Mouse (Mus musculus) neural tube, embryonic 13.5 days (tissue): ENCODE results near the gene Gas2l3. TPM values are rescaled to one million over a fixed set of nuclear protein-coding genes. Genes with fewer than 3 reads are reported as not detected.

Source experiments
- ATAC-seq: fragments of 200-750 bp; cut with Nextera tagmentation; 2 replicates; pipeline ENCODE4 v1.8.0; 2017; ENCODE audit warnings: low read depth, mild to moderate bottlenecking, moderate TSS enrichment, moderate library complexity
- H3K27ac ChIP-seq: fragments of 300-500 bp; sonication (generic); replicated peaks from 2 replicates; pipeline ENCODE4 v1.5.1; 2015; ENCODE audit warnings: moderate library complexity, mild to moderate bottlenecking, inconsistent platforms
- H3K27me3 ChIP-seq: fragments of 300-500 bp; sonication (generic); 2 replicates; pipeline ENCODE4 v1.6.1; 2015; ENCODE audit warnings: mild to moderate bottlenecking, inconsistent platforms
- H3K36me3 ChIP-seq: fragments of 300-500 bp; sonication (generic); 2 replicates; pipeline ENCODE4 v1.6.1; 2015; ENCODE audit warnings: mild to moderate bottlenecking, inconsistent platforms
- H3K4me1 ChIP-seq: fragments of 300-500 bp; sonication (generic); replicated peaks from 2 replicates; pipeline ENCODE4 v1.6.1; 2015; ENCODE audit warnings: inconsistent platforms
- H3K4me2 ChIP-seq: fragments of 300-500 bp; sonication (generic); 2 replicates; pipeline ENCODE4 v1.6.1; 2015; ENCODE audit warnings: inconsistent platforms, mild to moderate bottlenecking, moderate library complexity
- H3K4me3 ChIP-seq: fragments of 300-500 bp; sonication (generic); 2 replicates; pipeline ENCODE4 v1.5.1; 2015; ENCODE audit warnings: mild to moderate bottlenecking, inconsistent platforms
- H3K9ac ChIP-seq: fragments of 300-500 bp; sonication (generic); 2 replicates; pipeline ENCODE4 v1.6.1; 2015; ENCODE audit warnings: moderate library complexity, mild to moderate bottlenecking, inconsistent platforms
- H3K9me3 ChIP-seq: fragments of 300-500 bp; sonication (generic); 2 replicates; pipeline ENCODE4 v1.6.1; 2016; ENCODE audit warnings: inconsistent platforms
- WGBS: fragments of 180-500 bp; shearing (Covaris S2); methylation state at CpG from one replicate; pipeline ENCODE4 v1.1.7; 2015; 5-methylcytosine and 5-hydroxymethylcytosine counted together
- polyA plus RNA-seq: library from polyadenylated mRNA; unstranded; fragments of >200 nt; fragmentation: Nextera tagmentation; extraction: Ambion mirVana; gene quantifications from 2 replicates; pipeline ENCODE4 v1.2.1, GENCODE M21; 2015

The Gas2l3 gene
- polyA plus RNA-seq, 1 experiment from 2014 or later: 5.8 TPM

DNA sequence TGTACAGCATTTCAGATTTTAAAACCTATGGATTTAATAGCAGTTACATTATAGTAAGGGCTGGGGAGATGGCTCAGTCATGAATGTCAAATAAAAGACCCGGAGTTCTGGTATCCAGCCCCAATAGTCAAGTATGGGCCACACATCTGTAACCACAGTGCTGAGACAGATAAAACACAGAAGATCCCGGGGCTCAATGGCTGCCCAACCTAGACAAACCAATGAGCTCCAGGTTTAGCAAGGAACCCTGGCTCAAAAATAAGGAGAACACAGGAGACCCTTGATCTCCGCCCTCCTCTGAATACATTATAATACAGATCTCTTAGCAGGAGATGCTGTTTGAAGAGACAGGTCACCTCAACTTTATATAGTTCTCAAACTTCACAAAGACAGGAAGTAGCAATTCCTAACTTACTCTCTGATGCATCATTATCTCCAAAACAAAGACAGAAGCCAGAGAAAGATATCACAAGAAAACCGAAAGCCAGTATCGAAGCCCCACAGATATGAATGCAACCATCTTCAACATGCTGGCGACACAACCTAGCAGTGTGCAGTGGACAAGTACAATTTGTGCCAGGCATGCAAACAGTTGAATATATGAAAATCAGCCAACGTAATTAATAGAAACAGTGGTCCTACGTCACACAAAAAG is 21.1 kb downstream of the Gas2l3 start:
- ATAC-seq: no peak
- H3K27ac ChIP-seq: no peak overlapping the region
- no peak overlapping the region for H3K4me3 ChIP-seq
- no peaks in the 10 kb centered on the region for H3K27me3 ChIP-seq
- H3K9ac ChIP-seq: no peak overlapping the region
- H3K4me2 ChIP-seq: no peak overlapping the region
- H3K4me1 ChIP-seq: no peaks in the 10 kb centered on the region
- 0 out of 2 replicates have a peak, but pooled peaks cover 4% of the 10 kb centered on the region for H3K36me3 ChIP-seq
- 92% methylated on average over 8 of the region's 8 CpGs for WGBS
- no peaks in the 10 kb centered on the region for H3K9me3 ChIP-seq

DNA sequence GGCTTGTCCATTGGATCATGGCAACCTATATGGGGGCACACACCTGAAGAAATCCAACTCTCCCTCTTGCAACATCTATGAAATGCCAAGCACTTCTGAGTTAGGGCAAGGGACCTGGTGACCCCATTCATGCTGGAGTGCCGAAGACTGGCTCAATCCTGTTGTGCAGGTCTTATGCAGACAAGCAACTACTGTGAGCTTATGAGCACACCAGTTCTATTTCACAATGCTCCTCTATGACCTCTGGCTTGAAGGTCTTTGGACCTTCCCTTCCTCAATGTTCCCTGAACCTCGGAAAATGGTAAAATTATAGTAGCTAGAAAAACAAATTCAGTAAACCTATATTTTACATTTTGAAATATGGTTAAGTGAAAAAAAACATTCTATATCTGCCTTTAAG is 25.8 kb downstream of the Gas2l3 start:
- Histone ChIP-seq H3K4me1 (no peaks in the 10 kb centered on the region), H3K4me2 (no peak overlapping the region), H3K27me3 (no peaks in the 10 kb centered on the region), H3K27ac (no peak overlapping the region), H3K4me3 (no peak overlapping the region), H3K36me3 (peaks cover 12% of the 10 kb centered on the region), H3K9me3 (no peaks in the 10 kb centered on the region), H3K9ac (no peak overlapping the region)
- ATAC-seq: no peak
- WGBS: 93% methylated on average over 2 of the region's 2 CpGs

DNA sequence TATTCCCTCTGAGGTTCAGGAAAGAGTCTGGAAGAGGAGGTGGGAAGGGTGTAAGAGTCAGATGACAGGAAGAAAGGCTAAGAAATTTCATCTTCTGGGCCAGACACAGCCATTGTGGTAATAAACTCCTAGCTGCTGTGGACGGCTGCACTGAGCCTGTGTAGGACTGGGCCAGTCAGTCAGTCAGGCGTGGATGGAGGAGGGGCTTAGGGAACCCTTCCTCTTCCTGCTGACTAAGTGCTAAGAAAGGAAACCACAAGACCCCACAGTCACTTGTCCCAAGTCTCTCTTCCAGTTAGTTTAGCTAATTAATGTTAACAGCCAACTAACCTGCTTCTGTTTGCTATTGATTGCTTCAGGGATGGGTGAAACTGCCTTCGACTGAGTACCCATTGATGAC is 28.3 kb downstream of the Gas2l3 start:
- Histone ChIP-seq H3K4me3 (no peak overlapping the region), H3K36me3 (peaks cover 13% of the 10 kb centered on the region), H3K9me3 (no peaks in the 10 kb centered on the region), H3K27ac (no peak overlapping the region), H3K4me2 (no peak overlapping the region), H3K9ac (no peak overlapping the region), H3K27me3 (no peaks in the 10 kb centered on the region), H3K4me1 (no peaks in the 10 kb centered on the region)
- WGBS: 56% methylated on average over 3 of the region's 3 CpGs
- ATAC-seq: no peak

DNA sequence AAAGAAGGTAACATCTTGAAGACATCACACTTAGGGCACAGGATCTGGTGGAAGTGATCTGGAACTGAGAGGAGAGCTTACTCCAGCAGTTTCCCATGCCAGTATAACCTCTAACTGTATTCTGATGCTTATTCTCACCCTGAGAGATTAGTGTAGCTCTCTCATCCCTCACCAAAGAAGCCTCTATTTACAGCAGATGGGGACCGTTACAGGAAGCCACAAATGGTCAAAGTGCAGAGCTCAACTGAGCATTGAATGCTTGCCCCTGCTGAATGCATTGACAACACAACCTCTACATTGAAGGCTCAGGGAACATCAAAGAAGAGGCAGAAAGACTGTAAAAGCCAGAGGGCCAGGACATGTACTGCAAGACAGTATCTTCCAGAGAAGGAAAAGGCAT is 36.2 kb downstream of the Gas2l3 start:
- ATAC-seq: no peak
- 28% methylated on average over 1 of the region's 1 CpGs for WGBS
- Histone ChIP-seq H3K9me3 (no peaks in the 10 kb centered on the region), H3K27me3 (no peaks in the 10 kb centered on the region), H3K4me1 (no peaks in the 10 kb centered on the region), H3K36me3 (no peaks in the 10 kb centered on the region; the same call in 1 of the 2 replicates), H3K27ac (no peak overlapping the region), H3K4me3 (no peak overlapping the region), H3K9ac (no peak overlapping the region), H3K4me2 (no peak overlapping the region)

DNA sequence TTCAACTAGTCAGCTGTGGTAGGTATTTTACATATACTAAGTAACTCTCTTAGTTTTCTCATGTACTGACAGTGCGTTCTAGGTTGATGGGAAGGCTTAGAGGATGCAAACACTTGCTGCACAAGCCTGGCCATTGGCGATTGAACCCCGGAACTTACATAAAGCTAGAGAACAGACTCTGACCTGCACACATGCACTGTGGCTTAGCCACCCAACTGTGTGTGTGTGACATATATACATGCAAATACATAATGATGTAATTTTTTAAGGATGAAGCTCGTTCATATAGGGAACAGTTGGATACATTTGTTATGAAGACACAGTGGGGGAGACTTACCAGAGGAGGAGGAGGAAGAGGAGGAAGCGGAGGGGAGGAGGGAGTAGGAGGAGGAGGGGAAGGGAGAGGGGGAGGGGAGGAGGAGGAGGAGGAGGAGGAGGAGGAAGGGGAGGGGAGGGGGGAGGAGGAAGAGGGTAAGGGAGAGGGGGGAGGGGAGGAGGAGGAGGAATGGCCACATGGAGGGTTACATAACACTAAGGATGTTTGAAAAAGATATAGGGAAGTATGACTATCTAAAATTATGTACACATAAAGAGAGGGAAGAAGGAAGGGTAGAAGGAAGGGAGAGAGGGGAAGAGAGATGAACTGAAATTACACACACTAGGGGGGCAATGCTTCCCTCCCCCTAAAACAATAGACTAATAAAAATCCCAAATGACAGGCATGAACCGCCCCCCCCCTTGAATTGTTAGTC is 36.9 kb downstream of the Gas2l3 start:
- ATAC-seq: no peak
- Histone ChIP-seq H3K4me1 (no peaks in the 10 kb centered on the region), H3K27ac (no peak overlapping the region), H3K4me3 (no peak overlapping the region), H3K9ac (no peak overlapping the region), H3K27me3 (no peaks in the 10 kb centered on the region), H3K4me2 (no peak overlapping the region), H3K9me3 (no peaks in the 10 kb centered on the region), H3K36me3 (no peaks in the 10 kb centered on the region)
- 79% methylated on average over 5 of the region's 6 CpGs for WGBS

DNA sequence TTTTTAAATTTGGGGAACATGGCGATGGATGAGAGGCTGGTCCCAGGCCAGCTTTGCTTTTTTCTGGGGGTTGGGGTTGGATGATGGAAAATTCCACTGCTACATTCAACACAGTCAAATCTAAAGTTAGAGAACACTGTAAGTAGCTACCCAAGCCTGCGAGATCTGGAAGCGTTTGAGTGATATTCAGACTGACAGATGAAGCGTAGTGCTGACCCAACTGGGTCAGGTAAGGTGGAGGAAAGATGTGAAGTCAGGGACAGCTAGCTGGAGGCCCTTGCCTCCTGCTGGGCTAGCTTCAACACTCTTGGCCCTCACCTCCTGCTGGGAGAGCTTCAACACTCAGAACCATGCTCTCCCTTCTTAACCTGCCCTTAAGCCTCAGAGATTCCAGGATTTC is 38.8 kb downstream of the Gas2l3 start:
- no peak overlapping the region for H3K27ac ChIP-seq
- no peaks in the 10 kb centered on the region for H3K4me1 ChIP-seq
- no peak for ATAC-seq
- no peaks in the 10 kb centered on the region for H3K9me3 ChIP-seq
- H3K36me3 ChIP-seq: no peaks in the 10 kb centered on the region
- H3K9ac ChIP-seq: no peak overlapping the region
- WGBS: 84% methylated on average over 4 of the region's 4 CpGs
- H3K4me3 ChIP-seq: no peak overlapping the region
- H3K27me3 ChIP-seq: no peaks in the 10 kb centered on the region
- H3K4me2 ChIP-seq: no peak overlapping the region

DNA sequence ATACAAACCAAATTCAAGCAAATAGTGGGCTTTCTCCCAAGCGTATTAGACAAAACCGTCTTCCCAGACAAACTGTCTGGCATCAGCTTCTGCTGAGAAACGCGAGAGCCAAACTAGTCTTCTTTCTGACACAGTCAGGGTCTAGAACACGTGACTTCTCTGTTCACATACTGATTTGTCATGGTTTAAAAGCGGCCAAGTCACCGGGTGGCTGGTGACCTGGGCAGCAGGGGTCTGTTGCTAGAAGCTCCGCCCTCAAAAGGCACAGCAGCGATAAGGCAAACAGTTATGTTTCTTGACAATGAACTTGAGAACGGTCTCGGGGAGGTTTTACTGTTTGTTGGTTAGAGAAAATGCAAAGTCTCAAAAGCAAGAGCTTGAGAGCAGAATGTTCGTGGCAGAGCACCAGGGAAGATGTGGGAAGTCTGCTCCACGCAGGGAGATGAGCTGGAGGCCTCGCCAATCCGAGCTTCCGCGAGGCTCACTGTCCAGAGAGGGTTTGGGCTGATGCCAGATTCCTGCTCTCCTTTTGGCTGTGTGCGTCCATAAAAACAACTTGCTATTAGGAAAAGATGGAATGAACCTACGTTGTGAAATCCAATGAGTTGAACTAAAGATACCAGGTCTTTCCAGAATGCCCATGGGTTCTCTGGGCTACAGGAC is 43.0 kb downstream of the Gas2l3 start:
- H3K9ac ChIP-seq: no peak overlapping the region
- H3K9me3 ChIP-seq: no peaks in the 10 kb centered on the region
- no peak for ATAC-seq
- no peak overlapping the region for H3K27ac ChIP-seq
- H3K4me3 ChIP-seq: no peak overlapping the region
- peaks cover 3% of the 10 kb centered on the region; the same call in 1 of the 2 replicates for H3K4me1 ChIP-seq
- H3K36me3 ChIP-seq: no peaks in the 10 kb centered on the region
- no peak overlapping the region for H3K4me2 ChIP-seq
- WGBS: 77% methylated on average over 19 of the region's 19 CpGs
- no peaks in the 10 kb centered on the region for H3K27me3 ChIP-seq

DNA sequence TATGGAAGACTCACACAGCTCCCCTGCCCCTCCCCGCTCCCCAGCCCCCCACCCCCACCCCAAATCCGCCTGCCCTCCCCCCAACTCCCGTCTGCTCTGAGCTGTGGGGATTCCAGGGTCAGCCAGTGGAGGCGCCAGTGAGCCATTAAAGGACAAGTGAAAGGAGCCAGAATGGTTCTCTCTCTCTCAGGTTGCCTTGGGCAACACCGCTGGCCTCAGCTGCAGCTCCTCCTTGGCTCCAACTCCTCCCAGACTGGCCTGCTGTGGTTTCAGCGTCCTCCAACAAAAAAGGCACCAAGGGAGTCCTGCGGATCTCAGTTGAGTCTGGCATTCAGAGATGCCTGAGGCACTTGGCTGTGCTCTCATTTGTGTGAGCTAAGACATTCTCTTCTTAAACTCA is 47.9 kb downstream of the Gas2l3 start:
- Histone ChIP-seq H3K9me3 (no peaks in the 10 kb centered on the region), H3K4me1 (peaks cover 9% of the 10 kb centered on the region; the same call in 1 of the 2 replicates), H3K9ac (no peak overlapping the region), H3K27me3 (no peaks in the 10 kb centered on the region), H3K4me2 (peak overlapping the region; percentile 15; the same call in 1 of the 2 replicates), H3K27ac (no peak overlapping the region), H3K4me3 (no peak overlapping the region), H3K36me3 (no peaks in the 10 kb centered on the region)
- WGBS: 1% methylated on average over 7 of the region's 7 CpGs
- peak; percentile 84 for ATAC-seq

DNA sequence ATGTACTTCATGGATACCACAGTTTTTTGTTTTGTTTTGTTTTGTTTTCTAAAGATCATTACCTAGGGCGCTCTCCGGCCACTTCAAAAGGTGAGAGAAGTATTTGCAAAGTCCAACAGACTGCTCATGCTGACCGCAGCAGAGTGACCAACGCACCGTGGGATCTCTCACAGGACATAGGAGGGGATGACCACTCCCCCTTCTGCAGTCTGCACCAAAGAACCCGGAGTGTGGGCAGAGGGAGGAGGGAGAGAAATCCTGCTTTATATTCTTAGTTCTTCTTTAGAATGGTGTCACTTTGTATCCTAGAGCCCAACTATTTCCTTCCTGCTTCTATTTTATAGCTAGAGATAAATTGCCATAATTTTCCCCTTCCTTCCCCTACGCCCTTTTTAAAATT is 48.4 kb downstream of the Gas2l3 start:
- H3K4me3 ChIP-seq: no peak overlapping the region
- WGBS: 42% methylated on average over 7 of the region's 7 CpGs
- H3K27me3 ChIP-seq: no peaks in the 10 kb centered on the region
- H3K9ac ChIP-seq: no peak overlapping the region
- no peaks in the 10 kb centered on the region for H3K9me3 ChIP-seq
- H3K36me3 ChIP-seq: no peaks in the 10 kb centered on the region
- no peak overlapping the region for H3K27ac ChIP-seq
- peak; percentile 59; the same call in 1 of the 2 replicates for ATAC-seq
- peaks cover 9% of the 10 kb centered on the region; the same call in 1 of the 2 replicates for H3K4me1 ChIP-seq
- peak overlapping the region; percentile 15; the same call in 1 of the 2 replicates for H3K4me2 ChIP-seq

DNA sequence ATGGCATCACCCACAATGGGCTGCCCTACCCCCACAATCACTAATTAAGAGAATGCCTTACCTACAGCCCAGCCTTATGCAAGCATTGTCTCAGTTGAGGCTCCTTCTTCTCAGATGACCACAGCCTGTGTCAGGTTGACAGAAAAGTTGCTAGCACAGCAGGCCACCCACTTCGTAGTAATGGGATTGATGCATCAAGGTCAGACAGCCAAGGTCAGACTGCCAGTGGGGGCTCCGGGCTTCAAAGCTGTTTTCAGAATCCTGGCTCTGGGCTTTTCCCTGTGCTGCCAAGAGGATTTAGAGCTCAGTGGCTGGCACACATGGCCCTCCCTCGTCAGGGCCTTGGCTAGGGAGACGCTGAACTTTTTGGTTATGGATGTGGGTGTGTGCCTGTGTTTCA is 51.1 kb downstream of the Gas2l3 start:
- peaks cover 9% of the 10 kb centered on the region; the same call in 1 of the 2 replicates for H3K4me1 ChIP-seq
- no peak overlapping the region for H3K4me2 ChIP-seq
- H3K4me3 ChIP-seq: no peak overlapping the region
- H3K9ac ChIP-seq: no peak overlapping the region
- no peak overlapping the region for H3K27ac ChIP-seq
- H3K9me3 ChIP-seq: no peaks in the 10 kb centered on the region
- H3K36me3 ChIP-seq: no peaks in the 10 kb centered on the region
- WGBS: 39% methylated on average over 4 of the region's 4 CpGs
- ATAC-seq: no peak
- peaks cover 3% of the 10 kb centered on the region; the same call in 1 of the 2 replicates for H3K27me3 ChIP-seq

DNA sequence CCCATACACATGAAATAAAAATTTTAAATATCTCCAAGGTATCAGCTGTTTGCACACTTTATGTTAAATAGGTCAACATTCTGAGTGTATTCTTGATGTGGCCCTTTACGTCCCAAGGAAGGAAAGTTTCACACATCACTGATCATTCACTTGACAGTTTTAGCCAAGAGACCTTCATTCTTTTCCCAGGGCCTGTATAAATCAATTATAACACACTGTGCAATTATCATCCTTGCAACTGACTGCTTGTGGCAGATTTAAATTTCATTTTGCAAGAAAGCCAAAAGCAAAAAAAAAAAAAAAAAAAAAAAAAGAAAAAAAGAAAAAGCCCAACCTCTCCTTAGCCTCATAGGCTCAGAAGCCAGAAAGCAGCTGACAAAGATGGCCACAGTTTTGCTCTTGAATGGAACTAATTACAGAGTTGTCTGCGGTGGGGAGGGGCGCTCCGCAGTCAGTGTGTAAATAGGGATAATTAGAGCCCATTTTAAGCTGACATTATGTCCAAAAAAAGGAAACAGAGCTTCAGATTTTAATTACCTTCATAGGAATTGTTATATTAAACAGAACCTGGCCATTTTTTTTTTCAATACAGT is 52.1 kb downstream of the Gas2l3 start:
- WGBS: 70% methylated on average over 4 of the region's 4 CpGs

DNA sequence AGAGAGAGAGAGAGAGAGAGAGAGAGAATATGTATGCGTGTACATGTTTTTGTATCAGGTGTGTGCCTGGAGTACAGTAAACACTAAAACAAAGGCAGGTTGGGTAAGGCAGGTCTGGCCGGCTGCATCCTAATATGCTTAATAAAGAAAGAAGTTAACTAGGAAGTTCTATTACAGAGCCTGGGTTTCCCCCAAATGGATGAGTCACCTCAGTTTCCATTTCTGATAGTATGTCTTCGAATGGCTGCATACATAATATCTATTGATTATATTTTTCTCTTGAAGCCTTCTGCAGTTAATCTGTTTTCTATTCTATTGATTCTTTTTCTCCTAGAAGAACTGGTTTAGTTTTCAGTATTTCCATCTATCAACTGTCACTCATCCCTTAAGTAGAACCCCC is 57.3 kb downstream of the Gas2l3 start:
- H3K9me3 ChIP-seq: no peaks in the 10 kb centered on the region
- 94% methylated on average over 3 of the region's 3 CpGs for whole genome bisulfite sequencing

More for the DNA sequence above, 52.1 kb downstream of the Gas2l3 start:
- Histone ChIP-seq H3K9ac (no peak overlapping the region), H3K4me3 (no peak overlapping the region), H3K36me3 (no peaks in the 10 kb centered on the region), H3K27ac (no peak overlapping the region), H3K4me1 (peaks cover 9% of the 10 kb centered on the region; the same call in 1 of the 2 replicates), H3K9me3 (no peaks in the 10 kb centered on the region), H3K27me3 (peaks cover 3% of the 10 kb centered on the region; the same call in 1 of the 2 replicates), H3K4me2 (no peak overlapping the region)
- ATAC-seq: no peak

More for the DNA sequence above, 57.3 kb downstream of the Gas2l3 start:
- Histone ChIP-seq H3K9ac (no peak overlapping the region), H3K4me2 (no peak overlapping the region), H3K36me3 (no peaks in the 10 kb centered on the region), H3K4me1 (no peaks in the 10 kb centered on the region), H3K27ac (no peak overlapping the region), H3K27me3 (peaks cover 3% of the 10 kb centered on the region; the same call in 1 of the 2 replicates), H3K4me3 (no peak overlapping the region)
- ATAC-seq: no peak
